Mouse (Mus musculus): ENCODE results near the gene Ash1l. TPM values are rescaled to one million over a fixed set of nuclear protein-coding genes. Genes with fewer than 3 reads are reported as not detected.
"Not testable (repeated sequence)": the region's sequence is repeated elsewhere in the genome, so short reads cannot be mapped to it uniquely, and the experiment has no call there.

Gene Ash1l
- polyA plus RNA-seq, 1 experiment from 2014 or later = 7.4 TPM

DNA sequence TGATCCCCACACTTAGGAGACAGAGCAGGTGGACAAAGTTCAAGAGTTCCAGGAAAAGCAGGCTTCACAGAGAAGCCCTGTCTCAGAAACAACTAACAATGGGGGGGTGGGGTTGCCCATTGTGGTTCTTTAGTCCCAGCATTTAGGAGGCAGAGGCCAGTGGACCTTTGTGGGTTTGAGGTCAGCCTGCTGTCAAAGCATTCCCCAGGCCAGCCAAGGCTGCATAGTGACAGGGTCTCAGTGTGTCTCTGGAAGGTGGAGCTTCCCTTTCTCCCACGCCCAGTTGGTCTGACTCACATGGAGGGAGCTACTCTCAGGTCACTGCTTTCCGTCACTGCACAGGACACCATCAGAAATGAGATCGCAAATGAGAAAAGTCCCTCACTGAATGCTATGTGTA lies 111.3 kb downstream of the Ash1l start:
- 67% methylated on average over 3 of the region's 3 CpGs for WGBS
- no peak for ATAC-seq
- Histone ChIP-seq H3K9me3 (ENCODE audit: control insufficient read depth) (no peaks in the 10 kb centered on the region), H3K27me3 (replicated peaks; ENCODE audit: control insufficient read depth, insufficient read depth, low read length) (no peaks in the 10 kb centered on the region), H3K27ac (ENCODE audit: low read depth, low read length) (no peak overlapping the region), H3K4me3 (ENCODE audit: low read depth, low read length) (no peak overlapping the region), H3K36me3 (ENCODE audit: control insufficient read depth, insufficient read depth) (peaks cover 73% of the 10 kb centered on the region), H3K4me2 (replicated peaks; ENCODE audit: low read depth) (no peak overlapping the region), H3K9ac (ENCODE audit: low read depth, low read length) (no peak overlapping the region), H3K4me1 (replicated peaks; ENCODE audit: control insufficient read depth, insufficient read depth, low read length) (no peaks in the 10 kb centered on the region)
- no peak for TF ChIP-seq CTCF (IDR thresholded peaks at IDR 0.05; ENCODE audit: low read depth)

DNA sequence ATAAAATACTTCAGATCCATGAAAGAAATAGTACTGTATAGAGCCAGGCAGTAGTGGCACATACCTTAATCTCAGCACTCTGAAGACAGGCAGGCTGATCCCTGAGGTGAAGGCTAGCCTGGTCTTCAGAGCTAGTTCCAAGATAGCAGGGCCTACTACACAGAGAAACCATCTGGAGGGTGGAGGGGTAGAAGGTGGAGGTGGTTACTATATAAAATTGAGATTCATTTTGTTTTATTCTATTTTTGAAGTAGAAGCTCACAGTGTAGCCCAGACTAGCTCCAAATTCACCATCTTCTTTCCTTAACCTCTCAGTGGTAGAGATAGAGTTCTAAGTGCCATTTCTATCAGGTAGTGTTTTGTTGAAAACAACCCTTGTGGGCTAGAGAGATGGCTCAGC lies 116.8 kb downstream of the Ash1l start:
- H3K4me3 ChIP-seq (ENCODE audit: low read depth, low read length) = no peak overlapping the region
- no peaks in the 10 kb centered on the region for H3K27me3 ChIP-seq (replicated peaks; ENCODE audit: control insufficient read depth, insufficient read depth, low read length)
- H3K9ac ChIP-seq (ENCODE audit: low read depth, low read length) = no peak overlapping the region
- H3K36me3 ChIP-seq (ENCODE audit: control insufficient read depth, insufficient read depth) = peaks cover 89% of the 10 kb centered on the region
- ATAC-seq = no peak
- no peak for TF ChIP-seq CTCF (IDR thresholded peaks at IDR 0.05; ENCODE audit: low read depth)
- no peaks in the 10 kb centered on the region for H3K9me3 ChIP-seq (ENCODE audit: control insufficient read depth)
- no peak overlapping the region for H3K27ac ChIP-seq (ENCODE audit: low read depth, low read length)
- H3K4me1 ChIP-seq (replicated peaks; ENCODE audit: control insufficient read depth, insufficient read depth, low read length) = no peaks in the 10 kb centered on the region
- no peak overlapping the region for H3K4me2 ChIP-seq (replicated peaks; ENCODE audit: low read depth)

DNA sequence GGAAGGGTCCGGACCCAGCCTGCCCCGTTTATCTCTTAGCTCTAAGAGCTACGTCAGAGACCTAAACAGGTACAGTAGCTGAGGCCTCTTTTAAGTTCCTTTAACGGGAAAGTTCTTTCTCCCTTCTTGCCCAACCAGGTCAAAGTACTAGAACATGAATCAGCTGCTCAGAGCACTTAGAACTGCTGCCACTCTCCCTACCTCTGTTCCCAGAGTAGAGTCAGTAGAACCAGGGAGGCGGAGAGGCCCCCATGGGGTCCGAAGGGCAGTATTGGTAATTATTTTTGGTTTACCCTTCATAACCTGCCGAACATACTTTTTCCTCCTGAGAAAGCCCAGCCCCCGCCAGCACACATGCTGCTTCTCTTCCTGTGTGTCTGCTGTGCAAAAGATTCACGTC lies 127.0 kb downstream of the Ash1l start:
- Histone ChIP-seq H3K27ac (ENCODE audit: low read depth, low read length) (peak overlapping the region; percentile 70), H3K4me3 (ENCODE audit: low read depth, low read length) (no peak overlapping the region), H3K4me2 (replicated peaks; ENCODE audit: low read depth) (peak overlapping the region; percentile 32), H3K27me3 (replicated peaks; ENCODE audit: control insufficient read depth, insufficient read depth, low read length) (no peaks in the 10 kb centered on the region), H3K9me3 (ENCODE audit: control insufficient read depth) (no peaks in the 10 kb centered on the region), H3K9ac (ENCODE audit: low read depth, low read length) (no peak overlapping the region), H3K36me3 (ENCODE audit: control insufficient read depth, insufficient read depth) (peaks cover 63% of the 10 kb centered on the region), H3K4me1 (replicated peaks; ENCODE audit: control insufficient read depth, insufficient read depth, low read length) (no peaks in the 10 kb centered on the region)
- peak; percentile 95 for ATAC-seq
- TF ChIP-seq CTCF (IDR thresholded peaks at IDR 0.05; ENCODE audit: low read depth) = no peak
- WGBS = 59% methylated on average over 9 of the region's 9 CpGs

DNA sequence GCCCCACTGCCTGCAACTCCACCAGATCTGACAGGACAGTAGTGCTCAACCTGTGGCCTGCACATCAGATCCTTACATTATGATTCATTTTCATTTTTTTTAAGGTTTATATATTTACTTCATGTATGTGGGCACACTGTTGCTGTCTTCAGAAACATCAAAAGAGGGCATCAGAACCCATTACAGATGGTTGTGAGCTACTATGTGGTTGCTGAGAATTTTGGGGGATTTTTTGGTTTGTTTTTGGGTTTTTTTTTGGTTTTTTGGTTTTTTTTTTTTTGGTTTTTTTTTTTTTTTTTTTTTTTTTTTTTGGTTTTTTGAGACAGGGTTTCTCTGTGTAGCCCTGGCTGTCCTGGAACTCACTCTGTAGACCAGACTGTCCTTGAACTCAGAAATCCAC lies 131.9 kb downstream of the Ash1l start:
- H3K4me2 ChIP-seq (replicated peaks; ENCODE audit: low read depth); H3K27me3 ChIP-seq (replicated peaks; ENCODE audit: control insufficient read depth, insufficient read depth, low read length); H3K9ac ChIP-seq (ENCODE audit: low read depth, low read length); H3K4me1 ChIP-seq (replicated peaks; ENCODE audit: control insufficient read depth, insufficient read depth, low read length); ATAC-seq; H3K27ac ChIP-seq (ENCODE audit: low read depth, low read length); H3K9me3 ChIP-seq (ENCODE audit: control insufficient read depth); H3K4me3 ChIP-seq (ENCODE audit: low read depth, low read length): not testable (repeated sequence)
- H3K36me3 ChIP-seq (ENCODE audit: control insufficient read depth, insufficient read depth) = peaks cover 33% of the 10 kb centered on the region

DNA sequence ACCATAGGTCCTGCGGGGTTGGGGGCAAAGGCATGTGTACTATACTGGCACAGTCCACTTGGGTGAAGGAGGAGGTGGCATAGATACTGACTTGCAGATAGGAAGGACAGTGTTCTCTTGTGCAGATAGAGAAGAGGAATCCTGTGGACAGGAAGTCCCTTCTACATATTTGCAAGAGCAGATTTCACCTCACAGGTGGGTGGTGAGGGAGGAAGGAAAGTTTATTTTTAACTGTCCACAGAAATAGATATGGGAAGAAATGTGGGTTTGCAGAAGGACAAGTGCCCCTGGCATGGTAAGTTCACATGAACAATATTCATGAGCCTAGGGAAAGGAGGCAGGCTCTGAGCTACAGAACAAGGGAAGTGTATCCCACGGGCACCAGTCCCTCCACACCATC lies 133.7 kb downstream of the Ash1l start:
- whole genome bisulfite sequencing = 71% methylated on average over 2 of the region's 2 CpGs
- no peak overlapping the region for H3K9ac ChIP-seq (ENCODE audit: low read depth, low read length)

DNA sequence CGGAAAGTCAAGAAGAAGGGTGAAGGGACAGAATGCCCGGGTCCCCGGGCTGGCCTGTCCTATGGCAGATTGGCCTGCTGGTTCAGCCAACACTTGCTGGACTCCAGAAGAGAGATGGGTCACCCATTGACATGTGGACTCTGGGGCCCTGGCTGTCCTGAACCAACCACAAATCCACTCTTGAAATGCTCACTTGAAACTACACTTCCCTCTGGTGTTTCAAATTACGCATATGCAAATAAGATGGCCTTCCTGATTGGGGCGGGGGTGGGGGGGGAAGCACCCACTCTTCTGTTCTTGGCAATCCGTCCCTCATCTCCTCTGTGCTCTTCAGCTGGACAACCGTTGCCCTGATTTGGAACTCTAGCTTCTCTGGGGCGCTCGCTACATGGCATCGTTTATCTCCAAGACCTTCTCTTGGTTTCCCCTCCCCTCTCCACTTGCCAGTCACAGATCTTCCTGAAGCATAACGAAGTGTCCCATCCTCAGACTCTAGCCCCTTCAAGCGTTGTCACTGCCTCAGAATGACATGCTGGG lies 134.3 kb downstream of the Ash1l start:
- Histone ChIP-seq H3K4me2 (replicated peaks; ENCODE audit: low read depth) (no peak overlapping the region), H3K9me3 (ENCODE audit: control insufficient read depth) (no peaks in the 10 kb centered on the region), H3K9ac (ENCODE audit: low read depth, low read length) (no peak overlapping the region), H3K27ac (ENCODE audit: low read depth, low read length) (no peak overlapping the region), H3K4me1 (replicated peaks; ENCODE audit: control insufficient read depth, insufficient read depth, low read length) (peaks cover 11% of the 10 kb centered on the region; the same call in 1 of the 2 replicates), H3K27me3 (replicated peaks; ENCODE audit: control insufficient read depth, insufficient read depth, low read length) (no peaks in the 10 kb centered on the region), H3K4me3 (ENCODE audit: low read depth, low read length) (no peak overlapping the region), H3K36me3 (ENCODE audit: control insufficient read depth, insufficient read depth) (peaks cover 24% of the 10 kb centered on the region; the same call in 1 of the 2 replicates)
- ATAC-seq = no peak
- TF ChIP-seq CTCF (IDR thresholded peaks at IDR 0.05; ENCODE audit: low read depth) = no peak
- 82% methylated on average over 12 of the region's 12 CpGs for WGBS

More for the DNA sequence above, 133.7 kb downstream of the Ash1l start:
- Histone ChIP-seq H3K4me3 (ENCODE audit: low read depth, low read length) (no peak overlapping the region), H3K4me1 (replicated peaks; ENCODE audit: control insufficient read depth, insufficient read depth, low read length) (peaks cover 11% of the 10 kb centered on the region; the same call in 1 of the 2 replicates), H3K4me2 (replicated peaks; ENCODE audit: low read depth) (no peak overlapping the region), H3K27ac (ENCODE audit: low read depth, low read length) (no peak overlapping the region), H3K27me3 (replicated peaks; ENCODE audit: control insufficient read depth, insufficient read depth, low read length) (no peaks in the 10 kb centered on the region), H3K9me3 (ENCODE audit: control insufficient read depth) (no peaks in the 10 kb centered on the region), H3K36me3 (ENCODE audit: control insufficient read depth, insufficient read depth) (peaks cover 30% of the 10 kb centered on the region)
- no peak for TF ChIP-seq CTCF (IDR thresholded peaks at IDR 0.05; ENCODE audit: low read depth)
- no peak for ATAC-seq
